Mouse (Mus musculus): ENCODE results near the gene Gm45808. TPM values are rescaled to one million over a fixed set of nuclear protein-coding genes. Genes with fewer than 3 reads are reported as not detected.

The Gm45808 gene
- polyA plus RNA-seq, 1 experiment from 2014 or later: not detected

DNA sequence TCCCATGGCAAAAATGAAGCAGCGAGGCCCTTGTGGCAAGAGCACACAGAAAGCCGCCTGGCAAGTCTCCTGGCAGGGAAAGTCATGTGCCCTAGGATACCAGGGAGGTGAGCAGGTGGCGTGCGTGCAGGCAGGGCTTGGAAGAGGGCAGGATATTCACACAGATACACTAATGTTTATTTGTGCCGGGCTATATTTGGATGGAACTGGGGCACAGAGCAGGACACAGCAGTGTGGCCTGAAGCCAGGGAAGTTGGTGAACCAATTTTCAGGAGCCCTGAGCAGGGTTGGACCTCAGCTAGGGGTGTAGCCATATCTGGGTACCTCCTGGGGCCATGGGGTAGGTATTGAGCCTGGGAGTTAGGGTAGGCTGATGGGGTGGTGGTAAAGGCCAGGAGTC, 6.3 kb upstream of the Gm45808 start:
- H3K27me3 ChIP-seq (replicated peaks; ENCODE audit: control insufficient read depth, insufficient read depth, low read length): no peaks in the 10 kb centered on the region
- no peak overlapping the region for H3K4me2 ChIP-seq (ENCODE audit: low read length)
- ATAC-seq (no peak), DNase-seq (ENCODE audit: low spot score) (no peak)
- H3K4me1 ChIP-seq (ENCODE audit: control insufficient read depth, insufficient read depth, low read length): no peaks in the 10 kb centered on the region; the same call in 1 of the 2 replicates
- no peak overlapping the region for H3K27ac ChIP-seq (ENCODE audit: low read depth, low read length)
- no peak overlapping the region for H3K4me3 ChIP-seq (ENCODE audit: low read depth, low read length)
- H3K36me3 ChIP-seq (ENCODE audit: control insufficient read depth, insufficient read depth, low read length): peaks cover 60% of the 10 kb centered on the region
- WGBS: 96% methylated on average over 5 of the region's 5 CpGs
- no peak overlapping the region for H3K9ac ChIP-seq (ENCODE audit: low read length)
- no peaks in the 10 kb centered on the region for H3K9me3 ChIP-seq (replicated peaks; ENCODE audit: control insufficient read depth, low read length)

DNA sequence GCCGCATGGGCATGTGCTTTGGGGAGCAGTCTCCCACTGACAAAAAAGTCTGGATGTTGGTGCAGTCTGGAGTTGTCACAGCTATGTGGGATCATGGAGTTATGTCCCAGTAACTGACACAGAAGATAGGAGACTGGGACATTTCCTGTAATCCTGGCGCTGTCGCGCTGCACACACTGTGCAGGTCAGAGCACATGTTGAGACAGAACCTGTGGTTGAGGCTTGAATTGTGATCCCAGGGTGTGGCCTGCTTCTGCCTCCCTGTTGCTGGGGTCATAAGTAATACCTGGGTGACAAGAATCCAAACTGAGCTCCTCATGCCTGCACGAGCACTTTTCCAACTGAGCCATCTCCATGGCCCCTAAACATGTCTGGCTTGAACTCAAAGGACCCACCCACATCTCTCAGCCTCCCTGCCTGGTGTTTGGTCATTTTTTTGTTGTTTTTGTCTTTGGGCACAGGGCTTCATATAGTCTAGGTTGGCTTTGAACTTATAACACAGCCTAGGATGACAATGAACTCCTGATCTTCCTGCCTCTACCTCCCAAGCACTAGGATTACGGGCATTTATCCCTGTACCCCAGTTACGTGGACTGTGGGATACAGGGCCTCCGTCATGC, 5.7 kb upstream of the Gm45808 start:
- H3K4me3 ChIP-seq (ENCODE audit: low read depth, low read length): no peak overlapping the region
- no peaks in the 10 kb centered on the region; the same call in 1 of the 2 replicates for H3K4me1 ChIP-seq (ENCODE audit: control insufficient read depth, insufficient read depth, low read length)
- H3K9me3 ChIP-seq (replicated peaks; ENCODE audit: control insufficient read depth, low read length): no peaks in the 10 kb centered on the region
- H3K27me3 ChIP-seq (replicated peaks; ENCODE audit: control insufficient read depth, insufficient read depth, low read length): no peaks in the 10 kb centered on the region
- no peak overlapping the region for H3K27ac ChIP-seq (ENCODE audit: low read depth, low read length)
- 96% methylated on average over 8 of the region's 8 CpGs for WGBS
- DNase-seq (ENCODE audit: low spot score) (no peak), ATAC-seq (no peak)
- no peak overlapping the region for H3K9ac ChIP-seq (ENCODE audit: low read length)
- no peak overlapping the region for H3K4me2 ChIP-seq (ENCODE audit: low read length)
- H3K36me3 ChIP-seq (ENCODE audit: control insufficient read depth, insufficient read depth, low read length): peaks cover 54% of the 10 kb centered on the region

DNA sequence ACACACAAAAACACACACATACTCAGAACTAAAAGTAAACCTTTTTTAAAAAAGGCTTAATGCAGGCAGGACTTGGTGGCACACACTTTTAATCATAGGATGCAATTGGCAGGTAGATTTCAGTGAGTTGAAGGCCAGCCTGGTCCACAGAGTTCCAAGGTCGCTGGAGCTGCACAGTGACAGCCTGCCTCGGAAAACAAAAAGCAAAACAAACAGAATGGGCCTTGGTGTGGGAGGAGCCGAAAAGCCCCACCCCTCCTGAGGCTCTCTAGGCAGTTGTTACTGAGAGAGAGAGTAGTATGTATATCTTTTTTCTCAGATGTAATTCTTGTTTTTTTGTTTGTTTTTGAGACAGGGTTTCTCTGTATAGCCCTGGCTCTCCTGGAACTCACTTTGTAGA, 4.7 kb upstream of the Gm45808 start:
- 23% methylated on average over 3 of the region's 3 CpGs for WGBS
- no peak overlapping the region for H3K9ac ChIP-seq (ENCODE audit: low read length)

GRCm38 (mm10) chr7:45490822-45491221, 4.2 kb upstream of the Gm45808 start:
- no peak for DNase-seq (ENCODE audit: low spot score)

More for the DNA sequence above, 4.7 kb upstream of the Gm45808 start:
- DNase-seq (ENCODE audit: low spot score): no peak
- peaks cover 43% of the 10 kb centered on the region for H3K36me3 ChIP-seq (ENCODE audit: control insufficient read depth, insufficient read depth, low read length)
- H3K27me3 ChIP-seq (replicated peaks; ENCODE audit: control insufficient read depth, insufficient read depth, low read length): no peaks in the 10 kb centered on the region
- no peaks in the 10 kb centered on the region; the same call in 1 of the 2 replicates for H3K4me1 ChIP-seq (ENCODE audit: control insufficient read depth, insufficient read depth, low read length)
- H3K27ac ChIP-seq (ENCODE audit: low read depth, low read length): no peak overlapping the region
- no peak for ATAC-seq
- H3K9me3 ChIP-seq (replicated peaks; ENCODE audit: control insufficient read depth, low read length): no peaks in the 10 kb centered on the region
- H3K4me3 ChIP-seq (ENCODE audit: low read depth, low read length): no peak overlapping the region
- no peak overlapping the region for H3K4me2 ChIP-seq (ENCODE audit: low read length)

DNA sequence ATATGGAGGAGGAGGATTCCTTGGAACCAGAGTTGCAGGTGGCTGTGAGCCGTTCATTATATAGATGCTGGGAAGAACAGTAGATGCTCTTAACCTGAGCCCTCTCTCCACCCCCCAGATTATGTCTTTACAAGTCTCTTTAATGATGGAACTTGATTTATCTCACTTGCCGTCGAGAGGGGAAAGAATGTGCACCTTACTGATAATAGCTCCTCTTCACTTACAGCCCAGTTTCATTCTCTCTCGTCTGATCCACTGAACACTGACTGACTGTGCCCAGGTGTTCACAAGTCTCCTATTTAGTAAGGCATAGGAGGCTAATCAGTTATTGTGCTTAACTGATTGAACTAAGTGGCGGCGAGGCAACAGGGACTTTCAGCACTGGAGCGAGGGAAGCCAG, 3.0 kb upstream of the Gm45808 start:
- WGBS: 89% methylated on average over 7 of the region's 7 CpGs
- no peak overlapping the region for H3K27ac ChIP-seq (ENCODE audit: low read depth, low read length)
- H3K4me1 ChIP-seq (ENCODE audit: control insufficient read depth, insufficient read depth, low read length): no peaks in the 10 kb centered on the region; the same call in 1 of the 2 replicates
- H3K27me3 ChIP-seq (replicated peaks; ENCODE audit: control insufficient read depth, insufficient read depth, low read length): no peaks in the 10 kb centered on the region
- ATAC-seq (no peak), DNase-seq (ENCODE audit: low spot score) (no peak)
- no peak overlapping the region for H3K9ac ChIP-seq (ENCODE audit: low read length)
- no peaks in the 10 kb centered on the region for H3K9me3 ChIP-seq (replicated peaks; ENCODE audit: control insufficient read depth, low read length)
- H3K4me2 ChIP-seq (ENCODE audit: low read length): no peak overlapping the region
- H3K4me3 ChIP-seq (ENCODE audit: low read depth, low read length): no peak overlapping the region
- peaks cover 26% of the 10 kb centered on the region for H3K36me3 ChIP-seq (ENCODE audit: control insufficient read depth, insufficient read depth, low read length)

More at GRCm38 (mm10) chr7:45490822-45491221, 4.2 kb upstream of the Gm45808 start:
- H3K4me3 ChIP-seq (ENCODE audit: low read depth, low read length): no peak overlapping the region
- no peak overlapping the region for H3K4me2 ChIP-seq (ENCODE audit: low read length)
- 58% methylated on average over 9 of the region's 9 CpGs for WGBS
- peaks cover 38% of the 10 kb centered on the region for H3K36me3 ChIP-seq (ENCODE audit: control insufficient read depth, insufficient read depth, low read length)
- H3K9ac ChIP-seq (ENCODE audit: low read length): no peak overlapping the region
- no peaks in the 10 kb centered on the region; the same call in 1 of the 2 replicates for H3K4me1 ChIP-seq (ENCODE audit: control insufficient read depth, insufficient read depth, low read length)
- ATAC-seq: 0 out of 2 replicates have a peak, but pooled peaks have one; percentile 19
- no peaks in the 10 kb centered on the region for H3K9me3 ChIP-seq (replicated peaks; ENCODE audit: control insufficient read depth, low read length)
- no peak overlapping the region for H3K27ac ChIP-seq (ENCODE audit: low read depth, low read length)
- no peaks in the 10 kb centered on the region for H3K27me3 ChIP-seq (replicated peaks; ENCODE audit: control insufficient read depth, insufficient read depth, low read length)

DNA sequence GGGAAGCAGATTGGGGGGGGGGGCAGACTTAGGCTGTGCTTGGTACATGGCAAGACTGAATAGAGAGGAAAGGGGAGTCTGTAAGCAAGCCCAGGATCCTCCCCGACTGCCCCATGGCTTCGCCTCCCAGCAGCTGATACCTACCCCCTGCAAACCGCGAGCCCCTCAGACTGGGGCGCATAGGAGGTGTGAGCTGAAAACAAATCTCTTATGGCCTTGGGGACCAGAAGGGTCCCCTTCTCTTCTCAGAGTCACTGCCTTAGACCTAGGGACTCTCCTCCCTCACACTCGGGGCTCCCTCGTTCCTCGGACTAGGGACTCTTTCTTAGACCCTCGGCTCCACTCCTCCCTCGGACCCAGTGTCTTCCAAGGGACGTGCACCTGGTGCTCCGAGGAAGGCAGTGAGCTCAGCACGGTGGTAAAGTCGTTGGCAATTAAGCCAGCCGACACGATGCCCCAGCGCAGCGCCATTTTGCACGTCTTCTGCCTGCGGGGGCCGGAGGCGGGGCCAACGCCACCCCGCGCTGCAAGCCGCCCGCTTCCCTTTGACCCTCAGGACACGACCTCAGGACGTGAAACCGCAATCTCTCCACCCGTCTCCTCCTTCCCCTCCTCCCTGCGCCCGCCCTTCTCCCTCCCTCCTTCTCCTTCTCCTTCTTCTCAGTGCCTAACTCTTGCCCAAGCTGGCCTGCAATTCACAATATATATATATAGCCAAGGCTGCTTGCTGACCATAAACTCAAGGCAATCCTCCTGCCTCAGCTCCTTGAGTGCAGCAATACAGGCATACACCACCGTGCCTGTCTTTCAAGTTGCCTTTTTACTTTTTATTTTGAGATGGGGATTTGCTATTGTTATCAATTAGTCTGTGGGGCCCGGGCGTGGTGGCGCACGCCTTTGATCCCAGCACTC, 1.9 kb upstream of the Gm45808 start, which contains the start of gene Dhdh:
Gene Dhdh (minus strand): TSS at position 513 of the 912 bp plus-strand sequence.
- ATAC-seq: peak; percentile 69
- H3K27ac ChIP-seq (ENCODE audit: low read depth, low read length): peak within 1 kb of the TSS; percentile 46
- peak within 1 kb of the TSS; percentile 63 for H3K4me2 ChIP-seq (ENCODE audit: low read length)
- peak; percentile 36 for DNase-seq (ENCODE audit: low spot score)
- H3K9ac ChIP-seq (ENCODE audit: low read length): peak within 1 kb of the TSS; percentile 68
- H3K4me1 ChIP-seq (ENCODE audit: control insufficient read depth, insufficient read depth, low read length): no peaks in the 10 kb centered on the region; the same call in 1 of the 2 replicates
- H3K27me3 ChIP-seq (replicated peaks; ENCODE audit: control insufficient read depth, insufficient read depth, low read length): no peaks in the 10 kb centered on the region
- H3K4me3 ChIP-seq (ENCODE audit: low read depth, low read length): peak within 1 kb of the TSS; percentile 38
- no peaks in the 10 kb centered on the region for H3K9me3 ChIP-seq (replicated peaks; ENCODE audit: control insufficient read depth, low read length)
- 7% methylated on average over 37 of the region's 38 CpGs for WGBS
- H3K36me3 ChIP-seq (ENCODE audit: control insufficient read depth, insufficient read depth, low read length): peaks cover 16% of the 10 kb centered on the region

DNA sequence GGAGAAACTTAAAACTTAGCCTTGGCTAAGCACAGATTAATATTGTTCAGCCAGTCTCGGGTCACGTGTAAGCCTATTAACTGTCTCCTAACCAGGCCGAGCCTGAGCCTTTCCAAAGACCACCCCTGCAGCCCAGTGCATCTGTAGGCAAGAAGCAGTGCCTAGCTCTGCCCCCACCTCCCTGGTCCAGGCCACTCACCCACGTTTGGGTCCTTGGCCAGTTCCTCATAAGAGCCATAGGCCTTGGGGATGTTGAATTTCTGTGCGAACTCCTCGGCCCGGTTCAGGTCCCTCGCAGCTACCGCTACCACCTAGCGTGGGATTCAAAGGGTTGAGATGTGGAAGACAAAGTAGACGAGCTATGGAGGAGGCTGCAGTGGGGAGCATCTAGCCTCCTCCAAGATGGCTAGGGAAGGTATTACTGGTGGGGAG, 1.3 kb upstream of the Gm45808 start:
- WGBS: 16% methylated on average over 11 of the region's 11 CpGs
- DNase-seq (ENCODE audit: low spot score): peak; percentile 27
- no peaks in the 10 kb centered on the region; the same call in 1 of the 2 replicates for H3K4me1 ChIP-seq (ENCODE audit: control insufficient read depth, insufficient read depth, low read length)
- H3K9me3 ChIP-seq (replicated peaks; ENCODE audit: control insufficient read depth, low read length): no peaks in the 10 kb centered on the region
- peak; percentile 53 for ATAC-seq
- H3K4me2 ChIP-seq (ENCODE audit: low read length): peak overlapping the region; percentile 63
- peak overlapping the region; percentile 38 for H3K4me3 ChIP-seq (ENCODE audit: low read depth, low read length)
- no peaks in the 10 kb centered on the region for H3K27me3 ChIP-seq (replicated peaks; ENCODE audit: control insufficient read depth, insufficient read depth, low read length)
- peak overlapping the region; percentile 68 for H3K9ac ChIP-seq (ENCODE audit: low read length)
- H3K36me3 ChIP-seq (ENCODE audit: control insufficient read depth, insufficient read depth, low read length): peaks cover 9% of the 10 kb centered on the region; the same call in 1 of the 2 replicates
- H3K27ac ChIP-seq (ENCODE audit: low read depth, low read length): peak overlapping the region; percentile 46

GRCm38 (mm10) chr7:45486158-45486557, 453 bp downstream of the Gm45808 start:
- ATAC-seq: no peak
- WGBS: 80% methylated on average over 7 of the region's 7 CpGs
- Histone ChIP-seq H3K27ac (ENCODE audit: low read depth, low read length) (no peak overlapping the region), H3K4me2 (ENCODE audit: low read length) (no peak overlapping the region), H3K4me3 (ENCODE audit: low read depth, low read length) (no peak overlapping the region), H3K4me1 (ENCODE audit: control insufficient read depth, insufficient read depth, low read length) (no peaks in the 10 kb centered on the region; the same call in 1 of the 2 replicates), H3K9me3 (replicated peaks; ENCODE audit: control insufficient read depth, low read length) (no peaks in the 10 kb centered on the region), H3K27me3 (replicated peaks; ENCODE audit: control insufficient read depth, insufficient read depth, low read length) (no peaks in the 10 kb centered on the region), H3K9ac (ENCODE audit: low read length) (no peak overlapping the region), H3K36me3 (ENCODE audit: control insufficient read depth, insufficient read depth, low read length) (no peaks in the 10 kb centered on the region)
- DNase-seq (ENCODE audit: low spot score): no peak

Data from forebrain, embryonic 14.5 days (tissue).